Mouse (Mus musculus): Measurements from ENCODE around the gene Pdzd7. TPM values are rescaled to one million over a fixed set of nuclear protein-coding genes. Genes with fewer than 3 reads are reported as not detected.
A peak's percentile ranks its signal among the peaks of the same experiment; 100 is the strongest.

Gene Pdzd7
- total RNA-seq, 1 experiment, result 0.45 TPM

DNA sequence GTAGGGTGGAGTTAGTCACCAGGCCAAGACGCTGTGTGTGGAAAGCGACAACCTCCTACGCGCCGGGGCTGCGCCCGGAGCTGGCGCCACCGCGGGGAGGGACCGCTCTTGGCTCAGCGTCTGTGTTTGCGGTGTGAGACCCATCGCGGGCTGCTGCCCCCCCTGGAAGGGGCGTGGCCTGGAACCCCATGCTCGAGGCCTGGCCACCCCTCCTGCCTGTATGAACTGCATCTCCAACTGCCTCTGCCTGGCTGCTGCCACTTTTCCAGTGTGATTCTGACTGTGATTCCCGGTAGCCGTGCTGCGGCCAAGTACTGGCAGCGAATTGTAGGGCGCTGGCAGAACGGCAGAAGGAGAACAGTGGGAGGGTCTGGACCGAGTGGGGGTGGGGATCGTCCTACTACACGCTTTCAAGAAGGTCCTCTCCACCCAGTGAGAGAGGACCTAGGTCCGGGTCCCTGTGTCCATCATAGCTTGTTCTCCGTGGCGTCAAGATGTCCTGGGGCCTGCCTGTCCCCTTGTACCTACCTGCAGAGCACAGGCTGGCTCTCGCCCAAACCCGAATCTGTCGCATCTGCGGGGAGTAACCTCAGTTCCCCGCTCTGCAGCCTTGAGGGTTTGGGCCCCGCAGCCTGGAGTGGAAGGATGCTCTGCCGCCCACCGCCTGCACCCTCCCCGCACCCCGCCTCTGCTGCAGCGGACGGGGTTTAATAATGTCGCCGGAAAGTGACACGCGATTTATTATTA lies 34.4 kb upstream of the Pdzd7 start:
- Histone ChIP-seq H3K27ac (ENCODE audit: insufficient read depth, low read depth, low read length, poor library complexity, severe bottlenecking) (no peak overlapping the region), H3K4me1 (ENCODE audit: control insufficient read depth in 2 of 2, insufficient read depth in 2 of 2, low read length in 2 of 2, poor library complexity in 1 of 2) (peaks cover 5 to 6% of the 10 kb centered on the region in 2 experiments; a peak in 3 of 4 replicates), H3K9me3 (ENCODE audit: control insufficient read depth, insufficient read depth, low read depth, low read length) (no peaks in the 10 kb centered on the region), H3K36me3 (ENCODE audit: control insufficient read depth, insufficient read depth, low read length, poor library complexity, severe bottlenecking) (no peaks in the 10 kb centered on the region), H3K4me3 (ENCODE audit: insufficient read depth in 1 of 2, low read depth in 1 of 2, low read length in 2 of 2, poor library complexity in 1 of 2, severe bottlenecking in 1 of 2) (peak overlapping the region; percentile 35 to 52; a peak in 3 of 4 replicates), H3K9ac (ENCODE audit: insufficient read depth, low read depth, low read length, poor library complexity, severe bottlenecking) (peak overlapping the region; percentile 27; the same call in 1 of the 2 replicates)
- DNase-seq (ENCODE audit: low read depth, low spot score), result no peak
- in situ Hi-C loops (cut with MboI; ENCODE audit: low sequenced_read_pairs in 2 of 2, unreplicated experiment in 2 of 2), result no loop called here
- TF ChIP-seq ZC3H11A (IDR thresholded peaks at IDR 0.05; ENCODE audit: borderline replicate concordance, low read depth, low read length) (no peak), ZNF384 (IDR thresholded peaks at IDR 0.05; ENCODE audit: low read depth, low read length) (no peak), CHD2 (IDR thresholded peaks at IDR 0.05; ENCODE audit: low read depth, low read length) (no peak), HCFC1 (IDR thresholded peaks at IDR 0.05; ENCODE audit: borderline replicate concordance, insufficient read depth, low read length) (no peak), MAFK (IDR thresholded peaks at IDR 0.05; ENCODE audit: insufficient read depth, low read depth, low read length) (no peak)

DNA sequence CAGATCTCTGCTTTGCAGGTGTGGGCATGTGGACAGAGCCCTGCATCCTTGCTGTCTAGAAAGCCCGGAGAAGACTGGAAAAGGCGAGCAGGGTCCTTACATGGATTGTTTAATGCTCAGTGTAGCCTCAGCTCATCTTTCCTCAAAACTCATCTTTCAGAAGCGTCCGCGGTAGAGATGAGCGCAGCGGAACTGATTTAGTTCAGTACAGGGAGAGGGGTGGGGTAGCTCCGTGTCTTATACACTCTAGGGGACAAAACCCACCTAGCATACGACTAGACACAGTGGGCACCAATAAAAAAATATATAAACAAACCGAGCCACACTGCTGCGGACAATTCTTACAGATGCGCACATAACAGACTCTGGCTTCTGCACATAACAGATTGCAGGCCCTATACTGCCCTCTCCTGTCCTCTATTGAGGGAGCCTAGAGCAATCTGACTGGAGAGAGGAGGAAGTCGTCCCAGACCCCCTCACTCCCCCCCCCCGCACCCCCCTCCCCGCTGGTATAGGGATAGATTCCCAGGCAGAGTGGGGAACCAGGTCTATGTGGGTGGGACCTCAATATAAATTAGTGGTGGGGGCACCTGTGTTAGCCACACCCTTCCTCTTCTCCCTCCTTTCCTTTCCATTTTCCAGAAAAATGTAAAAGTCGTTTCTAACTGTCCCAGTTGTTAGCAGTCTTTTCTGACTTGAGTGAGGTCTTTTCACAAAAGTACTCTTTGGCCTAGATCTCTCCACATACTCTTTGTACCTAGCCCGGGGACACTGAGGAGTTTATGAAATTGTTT lies 33.7 kb upstream of the Pdzd7 start:
- DNase-seq (ENCODE audit: low read depth, low spot score), result no peak
- H3K36me3 ChIP-seq (ENCODE audit: control insufficient read depth, insufficient read depth, low read length, poor library complexity, severe bottlenecking), result no peaks in the 10 kb centered on the region
- in situ Hi-C loops (cut with MboI; ENCODE audit: low sequenced_read_pairs in 2 of 2, unreplicated experiment in 2 of 2), result no loop called here
- no peak overlapping the region for H3K27ac ChIP-seq (ENCODE audit: insufficient read depth, low read depth, low read length, poor library complexity, severe bottlenecking)
- TF ChIP-seq MAFK (IDR thresholded peaks at IDR 0.05; ENCODE audit: insufficient read depth, low read depth, low read length) (no peak), ZNF384 (IDR thresholded peaks at IDR 0.05; ENCODE audit: low read depth, low read length) (no peak)
- no peak overlapping the region for H3K9ac ChIP-seq (ENCODE audit: insufficient read depth, low read depth, low read length, poor library complexity, severe bottlenecking)
- peak overlapping the region; percentile 35 to 47; a peak in 2 of 4 replicates for H3K4me3 ChIP-seq (ENCODE audit: insufficient read depth in 1 of 2, low read depth in 1 of 2, low read length in 2 of 2, poor library complexity in 1 of 2, severe bottlenecking in 1 of 2)
- H3K4me1 ChIP-seq (ENCODE audit: control insufficient read depth in 2 of 2, insufficient read depth in 2 of 2, low read length in 2 of 2, poor library complexity in 1 of 2), result peaks cover 5 to 6% of the 10 kb centered on the region in 2 experiments; a peak in 3 of 4 replicates
- no peaks in the 10 kb centered on the region for H3K9me3 ChIP-seq (ENCODE audit: control insufficient read depth, insufficient read depth, low read depth, low read length)

GRCm38 (mm10) chr19:45077742-45078645 lies 32.5 kb upstream of the Pdzd7 start:
- Histone ChIP-seq H3K4me1 (ENCODE audit: control insufficient read depth in 2 of 2, insufficient read depth in 2 of 2, low read length in 2 of 2, poor library complexity in 1 of 2) (peaks cover 5 to 6% of the 10 kb centered on the region in 2 experiments; a peak in 3 of 4 replicates), H3K27ac (ENCODE audit: insufficient read depth, low read depth, low read length, poor library complexity, severe bottlenecking) (no peak overlapping the region), H3K9me3 (ENCODE audit: control insufficient read depth, insufficient read depth, low read depth, low read length) (no peaks in the 10 kb centered on the region), H3K9ac (ENCODE audit: insufficient read depth, low read depth, low read length, poor library complexity, severe bottlenecking) (no peak overlapping the region), H3K4me3 (ENCODE audit: insufficient read depth in 1 of 2, low read depth in 1 of 2, low read length in 2 of 2, poor library complexity in 1 of 2, severe bottlenecking in 1 of 2) (no peak overlapping the region), H3K36me3 (ENCODE audit: control insufficient read depth, insufficient read depth, low read length, poor library complexity, severe bottlenecking) (no peaks in the 10 kb centered on the region)
- DNase-seq (ENCODE audit: low read depth, low spot score), result no peak
- in situ Hi-C loops (cut with MboI; ENCODE audit: low sequenced_read_pairs in 2 of 2, unreplicated experiment in 2 of 2), result no loop called here
- no peak for TF ChIP-seq MAFK (IDR thresholded peaks at IDR 0.05; ENCODE audit: insufficient read depth, low read depth, low read length)
- no peak for TF ChIP-seq ZC3H11A (IDR thresholded peaks at IDR 0.05; ENCODE audit: borderline replicate concordance, low read depth, low read length)
- TF ChIP-seq CHD2 (IDR thresholded peaks at IDR 0.05; ENCODE audit: low read depth, low read length), result no peak
- TF ChIP-seq HCFC1 (IDR thresholded peaks at IDR 0.05; ENCODE audit: borderline replicate concordance, insufficient read depth, low read length), result no peak
- no peak for TF ChIP-seq ZNF384 (IDR thresholded peaks at IDR 0.05; ENCODE audit: low read depth, low read length)
